Mouse (Mus musculus): ENCODE measurements at regions not wholly inside any gene's neighbourhood (a gene's known extent, or its start where the extent isn't known, plus 50 kb on each side); places are given as distances from the start of the nearest gene placed in this dataset.

- no peak for DNase-seq
These were observed 50.1 kb upstream of the Cpm start for GRCm38 (mm10) chr10:117579210-117579609.

- DNase-seq, result no peak
These were observed 50.6 kb upstream of the Cpm start for GRCm38 (mm10) chr10:117578696-117579146.

GRCm38 (mm10) chr10:117577970-117578695 is 51.2 kb upstream of the Cpm start:
- no peak for DNase-seq

GRCm38 (mm10) chr10:117576881-117577730 is 52.2 kb upstream of the Cpm start:
- no peak for DNase-seq

GRCm38 (mm10) chr10:117576154-117576859 is 53.0 kb upstream of the Cpm start:
- DNase-seq, result no peak

GRCm38 (mm10) chr10:117575404-117576153 is 53.7 kb upstream of the Cpm start:
- DNase-seq, result no peak

GRCm38 (mm10) chr10:117574915-117575314 is 54.4 kb upstream of the Cpm start:
- no peak for DNase-seq

- no peak for DNase-seq
These were observed 55.1 kb upstream of the Cpm start for GRCm38 (mm10) chr10:117574056-117574727.

- DNase-seq, result no peak
These were observed 55.8 kb upstream of the Cpm start for GRCm38 (mm10) chr10:117573596-117573850.

GRCm38 (mm10) chr10:117572746-117573595 is 56.3 kb upstream of the Cpm start:
- DNase-seq, result no peak

GRCm38 (mm10) chr10:117571891-117572573 is 57.3 kb upstream of the Cpm start:
- no peak for DNase-seq

- no peak for DNase-seq
These were observed 58.1 kb upstream of the Cpm start for GRCm38 (mm10) chr10:117570971-117571861.

GRCm38 (mm10) chr10:117570091-117570970 is 59.0 kb upstream of the Cpm start:
- DNase-seq, result no peak

- DNase-seq, result no peak
These were observed 59.8 kb upstream of the Cpm start for GRCm38 (mm10) chr10:117569301-117570079.

- no peak for DNase-seq
These were observed 60.6 kb upstream of the Cpm start for GRCm38 (mm10) chr10:117568472-117569300.

GRCm38 (mm10) chr10:117568138-117568387 is 61.2 kb upstream of the Cpm start:
- no peak for DNase-seq
